Mouse (Mus musculus): ENCODE results near the gene Cox4i2. TPM values are rescaled to one million over a fixed set of nuclear protein-coding genes. Genes with fewer than 3 reads are reported as not detected.

The Cox4i2 gene
- polyA plus RNA-seq, 1 experiment, result 6.9 TPM

- Histone ChIP-seq H3K4me1 (ENCODE audit: control insufficient read depth, insufficient read depth, low read length) (peaks cover 44% of the 10 kb centered on the region), H3K4me3 (ENCODE audit: insufficient read depth, low read length) (no peak overlapping the region), H3K27ac (ENCODE audit: insufficient read depth, low read length) (peak overlapping the region; percentile 30; the same call in 1 of the 2 replicates)
- TF ChIP-seq POLR2A (IDR thresholded peaks at IDR 0.05; ENCODE audit: extremely low read depth, insufficient read depth, low read length) (no peak), CTCF (IDR thresholded peaks at IDR 0.05; ENCODE audit: extremely low read depth, insufficient read depth, low read length) (no peak)
Measured at GRCm38 (mm10) chr2:152787543-152787942, 33.6 kb downstream of the Cox4i2 start.

- TF ChIP-seq POLR2A (IDR thresholded peaks at IDR 0.05; ENCODE audit: extremely low read depth, insufficient read depth, low read length) (no peak), CTCF (IDR thresholded peaks at IDR 0.05; ENCODE audit: extremely low read depth, insufficient read depth, low read length) (no peak)
- Histone ChIP-seq H3K4me1 (ENCODE audit: control insufficient read depth, insufficient read depth, low read length) (peaks cover 50% of the 10 kb centered on the region), H3K27ac (ENCODE audit: insufficient read depth, low read length) (peak overlapping the region; percentile 67), H3K4me3 (ENCODE audit: insufficient read depth, low read length) (no peak overlapping the region)
Measured at GRCm38 (mm10) chr2:152788892-152789421, 35.0 kb downstream of the Cox4i2 start.

- no peak for TF ChIP-seq POLR2A (IDR thresholded peaks at IDR 0.05; ENCODE audit: extremely low read depth, insufficient read depth, low read length)
- no peak for TF ChIP-seq CTCF (IDR thresholded peaks at IDR 0.05; ENCODE audit: extremely low read depth, insufficient read depth, low read length)
- Histone ChIP-seq H3K27ac (ENCODE audit: insufficient read depth, low read length) (peak overlapping the region; percentile 67), H3K4me1 (ENCODE audit: control insufficient read depth, insufficient read depth, low read length) (peaks cover 56% of the 10 kb centered on the region), H3K4me3 (ENCODE audit: insufficient read depth, low read length) (no peak overlapping the region)
Measured at GRCm38 (mm10) chr2:152789591-152789999, 35.6 kb downstream of the Cox4i2 start.

GRCm38 (mm10) chr2:152792461-152792860 is 38.5 kb downstream of the Cox4i2 start:
- no peak for TF ChIP-seq POLR2A (IDR thresholded peaks at IDR 0.05; ENCODE audit: extremely low read depth, insufficient read depth, low read length)
- H3K27ac ChIP-seq (ENCODE audit: insufficient read depth, low read length), result peak overlapping the region; percentile 66; the same call in 1 of the 2 replicates
- no peak overlapping the region for H3K4me3 ChIP-seq (ENCODE audit: insufficient read depth, low read length)
- H3K4me1 ChIP-seq (ENCODE audit: control insufficient read depth, insufficient read depth, low read length), result peaks cover 45% of the 10 kb centered on the region

GRCm38 (mm10) chr2:152793381-152793780 is 39.4 kb downstream of the Cox4i2 start:
- Histone ChIP-seq H3K4me3 (ENCODE audit: insufficient read depth, low read length) (no peak overlapping the region), H3K4me1 (ENCODE audit: control insufficient read depth, insufficient read depth, low read length) (peaks cover 43% of the 10 kb centered on the region), H3K27ac (ENCODE audit: insufficient read depth, low read length) (0 out of 2 replicates have a peak overlapping the region, but pooled peaks have one; percentile 27)
- no peak for TF ChIP-seq POLR2A (IDR thresholded peaks at IDR 0.05; ENCODE audit: extremely low read depth, insufficient read depth, low read length)
- TF ChIP-seq CTCF (IDR thresholded peaks at IDR 0.05; ENCODE audit: extremely low read depth, insufficient read depth, low read length), result no peak

- no peak for TF ChIP-seq POLR2A (IDR thresholded peaks at IDR 0.05; ENCODE audit: extremely low read depth, insufficient read depth, low read length)
- TF ChIP-seq CTCF (IDR thresholded peaks at IDR 0.05; ENCODE audit: extremely low read depth, insufficient read depth, low read length), result no peak
- Histone ChIP-seq H3K4me1 (ENCODE audit: control insufficient read depth, insufficient read depth, low read length) (peaks cover 33% of the 10 kb centered on the region), H3K27ac (ENCODE audit: insufficient read depth, low read length) (peak overlapping the region; percentile 89)
Measured at GRCm38 (mm10) chr2:152794281-152794827, 40.4 kb downstream of the Cox4i2 start.

GRCm38 (mm10) chr2:152797589-152797988 is 43.6 kb downstream of the Cox4i2 start:
- Histone ChIP-seq H3K4me1 (ENCODE audit: control insufficient read depth, insufficient read depth, low read length) (peaks cover 21% of the 10 kb centered on the region), H3K4me3 (ENCODE audit: insufficient read depth, low read length) (no peak overlapping the region), H3K27ac (ENCODE audit: insufficient read depth, low read length) (no peak overlapping the region)
- TF ChIP-seq CTCF (IDR thresholded peaks at IDR 0.05; ENCODE audit: extremely low read depth, insufficient read depth, low read length) (no peak), POLR2A (IDR thresholded peaks at IDR 0.05; ENCODE audit: extremely low read depth, insufficient read depth, low read length) (no peak)

More at GRCm38 (mm10) chr2:152794281-152794827, 40.4 kb downstream of the Cox4i2 start:
- no peak overlapping the region for H3K4me3 ChIP-seq (ENCODE audit: insufficient read depth, low read length)

- H3K4me3 ChIP-seq (ENCODE audit: insufficient read depth, low read length), result no peak overlapping the region
- no peak for TF ChIP-seq CTCF (IDR thresholded peaks at IDR 0.05; ENCODE audit: extremely low read depth, insufficient read depth, low read length)
- TF ChIP-seq POLR2A (IDR thresholded peaks at IDR 0.05; ENCODE audit: extremely low read depth, insufficient read depth, low read length), result no peak
- H3K4me1 ChIP-seq (ENCODE audit: control insufficient read depth, insufficient read depth, low read length), result peaks cover 9% of the 10 kb centered on the region
- H3K27ac ChIP-seq (ENCODE audit: insufficient read depth, low read length), result no peak overlapping the region
Measured at GRCm38 (mm10) chr2:152799954-152800761, 46.2 kb downstream of the Cox4i2 start.

- no peak overlapping the region for H3K27ac ChIP-seq (ENCODE audit: insufficient read depth, low read length)
- TF ChIP-seq POLR2A (IDR thresholded peaks at IDR 0.05; ENCODE audit: extremely low read depth, insufficient read depth, low read length) (no peak), CTCF (IDR thresholded peaks at IDR 0.05; ENCODE audit: extremely low read depth, insufficient read depth, low read length) (no peak)
- H3K4me3 ChIP-seq (ENCODE audit: insufficient read depth, low read length), result no peak overlapping the region
- peaks cover 9% of the 10 kb centered on the region for H3K4me1 ChIP-seq (ENCODE audit: control insufficient read depth, insufficient read depth, low read length)
Measured at GRCm38 (mm10) chr2:152800762-152801113, 46.8 kb downstream of the Cox4i2 start.
